Mouse (Mus musculus) cerebellum, adult 2 months (tissue): ENCODE measurements around the gene Larp1. TPM values are rescaled to one million over a fixed set of nuclear protein-coding genes. Genes with fewer than 3 reads are reported as not detected.

Experiments
- DNase-seq, 2 experiments: peaks; one replicate each; pipeline ENCODE4 v3.0.0; 2021
- H3K27ac ChIP-seq: fragments of 200-500 bp; 2 replicates; pipeline ENCODE4 v1.5.1; 2012; ENCODE audit warnings: low read length, control low read depth, inconsistent platforms; ENCODE audit not compliant: insufficient read depth
- H3K27me3 ChIP-seq: fragments of 200-500 bp; 2 replicates; pipeline ENCODE4 v1.6.1; 2012; ENCODE audit warnings: inconsistent platforms, mild to moderate bottlenecking, low read length, moderate library complexity; ENCODE audit not compliant: control insufficient read depth, insufficient read depth
- H3K4me1 ChIP-seq: fragments of 200-500 bp; 2 replicates; pipeline ENCODE4 v1.6.1; 2011; ENCODE audit warnings: low read length; ENCODE audit not compliant: control insufficient read depth, insufficient read depth
- H3K4me3 ChIP-seq: fragments of 200-500 bp; replicated peaks from 2 replicates; pipeline ENCODE3; 2011; ENCODE audit warnings: mild to moderate bottlenecking, low read depth, low read length, control low read depth; ENCODE audit not compliant: insufficient read depth
- CTCF ChIP-seq: fragments of 200-500 bp; IDR thresholded peaks from 2 replicates; pipeline ENCODE4 v1.5.1; 2011; ENCODE audit warnings: low read depth, mild to moderate bottlenecking, control low read depth, low read length, moderate library complexity, borderline replicate concordance; ENCODE audit not compliant: insufficient read depth
- POLR2A ChIP-seq: fragments of 200-500 bp; IDR thresholded peaks from 2 replicates; pipeline ENCODE4 v1.6.1; 2011; ENCODE audit warnings: low read length, control low read depth, borderline replicate concordance; ENCODE audit not compliant: insufficient read depth
- WGBS: fragments of 180-500 bp; shearing (Covaris S2); methylation state at CpG from one replicate; pipeline ENCODE4 v1.1.7; 2018; 5-methylcytosine and 5-hydroxymethylcytosine counted together
- polyA plus RNA-seq: library from polyadenylated mRNA; depleted of rRNA; stranded (reverse); fragments of >200 nt; gene quantifications from 2 replicates; pipeline ENCODE4 v1.2.3, GENCODE M21; 2012; rRNA removed

Larp1 gene
- 52.0 and 54.5 TPM in 2 replicates for polyA plus RNA-seq

DNA sequence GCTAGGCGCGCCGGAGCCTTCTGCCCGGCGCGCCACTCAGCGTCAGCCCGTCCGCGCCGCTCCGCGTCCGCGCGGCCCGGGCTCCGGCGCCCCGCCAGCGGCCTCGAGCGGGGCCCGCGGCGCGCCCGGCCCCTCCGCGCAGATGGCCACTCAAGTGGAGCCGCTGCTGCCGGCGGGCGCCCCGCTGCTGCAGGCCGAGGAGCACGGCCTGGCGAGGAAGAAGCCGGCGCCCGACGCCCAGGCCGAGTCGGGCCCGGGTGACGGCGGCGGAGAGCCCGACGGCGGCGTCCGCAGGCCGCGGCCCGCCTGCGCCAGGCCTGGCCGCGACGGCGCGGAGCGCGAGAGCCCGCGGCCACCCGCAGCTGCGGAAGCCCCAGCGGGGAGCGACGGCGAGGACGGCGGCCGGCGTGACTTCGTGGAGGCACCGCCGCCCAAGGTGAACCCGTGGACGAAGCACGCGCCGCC is at the start of gene Larp1:
Larp1 (plus strand) TSS at position 14 of the 465 bp plus-strand sequence.
- peaks cover 6% of the 10 kb centered on the region; the same call in 1 of the 2 replicates for H3K4me1 ChIP-seq
- peak within 1 kb of the TSS; percentile 92 for H3K4me3 ChIP-seq
- peak within 1 kb of the TSS; percentile 79 for H3K27ac ChIP-seq
- TF ChIP-seq CTCF = no peak
- TF ChIP-seq POLR2A = no peak
- peak; percentile 72 for DNase-seq
- 1% methylated on average over 83 of the region's 84 CpGs for WGBS
- H3K27me3 ChIP-seq = no peaks in the 10 kb centered on the region

GRCm38 (mm10) chr11:57959924-57960323 is 48.9 kb upstream of the Larp1 start:
- TF ChIP-seq CTCF (no peak), POLR2A (no peak)
- DNase-seq = no peak
- H3K4me1 ChIP-seq = peaks cover 3% of the 10 kb centered on the region; the same call in 1 of the 2 replicates
- H3K27ac ChIP-seq = no peak overlapping the region
- no peaks in the 10 kb centered on the region for H3K27me3 ChIP-seq
- 91% methylated on average over 2 of the region's 2 CpGs for WGBS
- no peak overlapping the region for H3K4me3 ChIP-seq

GRCm38 (mm10) chr11:57962382-57963285 is 46.2 kb upstream of the Larp1 start:
- under 1% methylated on average over 40 of the region's 40 CpGs for WGBS
- H3K27me3 ChIP-seq = no peaks in the 10 kb centered on the region
- H3K4me3 ChIP-seq = peak overlapping the region; percentile 85
- H3K4me1 ChIP-seq = peaks cover 6% of the 10 kb centered on the region
- peak; percentile 58; the same call in 1 of the 2 replicates for TF ChIP-seq POLR2A
- TF ChIP-seq CTCF = no peak
- peak; percentile 86 to 87 for DNase-seq
- peak overlapping the region; percentile 77 for H3K27ac ChIP-seq

DNA sequence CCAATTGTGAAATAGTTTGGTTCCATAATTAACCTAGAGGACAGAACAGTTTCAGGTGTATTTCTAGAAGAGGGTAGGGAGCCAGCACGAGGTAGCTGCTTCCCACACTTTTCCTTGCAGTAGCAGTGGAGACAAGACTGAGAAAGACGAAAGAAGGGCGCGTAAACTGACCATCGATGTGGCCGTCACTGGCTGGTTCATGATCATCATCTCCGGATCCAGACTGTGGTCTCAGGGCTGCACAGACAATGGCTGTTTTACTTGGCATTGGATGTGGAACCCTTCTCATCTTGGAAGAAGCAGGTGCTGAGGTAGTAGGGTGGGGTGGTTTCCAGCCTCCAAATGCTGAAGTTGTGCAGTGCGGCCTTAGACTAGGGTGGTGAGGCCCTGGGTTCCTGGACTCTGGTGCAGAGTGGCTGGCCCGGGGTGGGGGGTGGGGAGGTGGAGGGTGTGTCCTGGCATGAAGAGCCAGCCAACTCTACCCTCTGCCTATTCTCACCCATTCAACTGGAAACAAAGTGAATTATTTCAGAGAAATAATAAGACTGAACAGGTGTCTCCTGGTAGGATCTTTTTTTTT is 45.5 kb upstream of the Larp1 start:
- H3K4me3 ChIP-seq = peak overlapping the region; percentile 85
- H3K4me1 ChIP-seq = peaks cover 6% of the 10 kb centered on the region
- no peak overlapping the region for H3K27ac ChIP-seq
- H3K27me3 ChIP-seq = no peaks in the 10 kb centered on the region
- no peak for TF ChIP-seq CTCF
- TF ChIP-seq POLR2A = no peak
- WGBS = 25% methylated on average over 9 of the region's 9 CpGs
- peak in 1 of 2 experiments; percentile 24 for DNase-seq

DNA sequence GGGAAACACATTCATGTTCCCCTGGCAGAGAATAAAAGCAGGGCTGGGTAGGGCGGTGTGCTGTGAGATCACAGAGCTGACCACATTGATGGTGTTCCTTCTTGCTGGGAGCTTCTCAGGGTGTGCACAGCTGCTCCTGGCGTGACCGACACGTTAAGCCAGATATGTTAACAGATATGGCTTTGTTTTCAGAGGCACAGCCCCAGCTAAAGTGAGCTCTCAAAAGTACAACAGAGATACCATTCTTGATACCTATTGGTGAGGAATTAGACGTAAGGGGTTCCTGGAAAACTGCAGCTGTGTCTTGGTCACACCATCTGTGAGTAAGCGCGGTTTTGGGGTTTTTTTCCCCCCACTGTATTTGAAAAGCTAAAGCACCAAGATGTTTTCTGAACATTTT is 42.2 kb upstream of the Larp1 start:
- WGBS = 68% methylated on average over 7 of the region's 7 CpGs
- no peak for TF ChIP-seq POLR2A

DNA sequence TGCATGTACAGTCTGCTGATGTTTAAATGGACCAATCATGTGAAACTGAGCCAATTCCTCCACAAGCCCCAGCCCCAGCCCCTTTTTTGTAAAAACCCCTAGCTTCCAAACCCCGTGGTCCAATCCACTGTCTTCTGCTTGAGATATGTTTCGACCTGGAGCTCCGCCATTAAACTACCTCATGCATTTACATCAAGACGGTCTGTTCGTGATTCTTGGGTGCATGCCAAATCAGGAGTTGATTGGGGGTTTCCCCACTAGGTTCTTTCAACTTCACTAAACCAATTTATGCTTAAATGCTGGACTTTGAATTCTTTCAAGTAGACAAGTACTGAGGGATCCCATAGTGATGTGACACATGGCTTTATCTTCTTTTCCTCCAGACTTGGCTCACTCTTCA is 40.6 kb upstream of the Larp1 start:
- no peak overlapping the region for H3K4me3 ChIP-seq
- TF ChIP-seq CTCF (no peak), POLR2A (no peak)
- 54% methylated on average over 5 of the region's 5 CpGs for WGBS
- no peak for DNase-seq
- H3K27ac ChIP-seq = no peak overlapping the region
- H3K4me1 ChIP-seq = peaks cover 11% of the 10 kb centered on the region
- no peaks in the 10 kb centered on the region for H3K27me3 ChIP-seq

More for the DNA sequence above, 42.2 kb upstream of the Larp1 start:
- H3K4me1 ChIP-seq = peaks cover 6% of the 10 kb centered on the region
- no peak for DNase-seq
- H3K27ac ChIP-seq = no peak overlapping the region
- H3K27me3 ChIP-seq = no peaks in the 10 kb centered on the region
- no peak overlapping the region for H3K4me3 ChIP-seq

- H3K4me1 ChIP-seq = peaks cover 11% of the 10 kb centered on the region
- H3K27ac ChIP-seq = no peak overlapping the region
- no peak for TF ChIP-seq POLR2A
- no peak for DNase-seq
- H3K27me3 ChIP-seq = no peaks in the 10 kb centered on the region
- 62% methylated on average over 5 of the region's 5 CpGs for WGBS
- H3K4me3 ChIP-seq = no peak overlapping the region
Measured at GRCm38 (mm10) chr11:57970541-57970940, 38.3 kb upstream of the Larp1 start.
